Mouse (Mus musculus) heart, postnatal 14 days (tissue): ENCODE results near the gene Egln3. TPM values are rescaled to one million over a fixed set of nuclear protein-coding genes. Genes with fewer than 3 reads are reported as not detected.

Experiments used
- DNase-seq, 2 experiments: peaks; one replicate each; pipeline ENCODE4 v3.0.0; 2021 to 2022
- intact Hi-C: fragments of 180-260 bp; cut with DNase I; formaldehyde crosslinking; loops from one replicate; pipeline ENCODE4 v1.15.1; 2025
- long read RNA-seq, 2 experiments: library from polyadenylated mRNA; stranded (forward); transcript quantifications; one replicate each; pipeline ENCODE4 v2.0.0; 2021
- total RNA-seq, 2 experiments: library from RNA; stranded (reverse); gene quantifications; 2 replicates each; pipeline ENCODE4 v1.2.3; 2021

Egln3 gene
- total RNA-seq: 10 to 100 TPM; 65.7 to 75.7 TPM
- long read RNA-seq, experiment 1, transcript Egln3-201 (5 exons, 2,662 nt): major isoform, 58 of 66 reads
- long read RNA-seq, experiment 1, partial matches to known transcripts: 1 of 66 reads
- long read RNA-seq, experiment 1, other reads (novel, unspliced or antisense): 7 of 66 reads
- long read RNA-seq, experiment 2, transcript Egln3-201 (5 exons, 2,662 nt): major isoform, 49 of 53 reads
- long read RNA-seq, experiment 2, partial matches to known transcripts: 2 of 53 reads
- long read RNA-seq, experiment 2, other reads (novel, unspliced or antisense): 2 of 53 reads

DNA sequence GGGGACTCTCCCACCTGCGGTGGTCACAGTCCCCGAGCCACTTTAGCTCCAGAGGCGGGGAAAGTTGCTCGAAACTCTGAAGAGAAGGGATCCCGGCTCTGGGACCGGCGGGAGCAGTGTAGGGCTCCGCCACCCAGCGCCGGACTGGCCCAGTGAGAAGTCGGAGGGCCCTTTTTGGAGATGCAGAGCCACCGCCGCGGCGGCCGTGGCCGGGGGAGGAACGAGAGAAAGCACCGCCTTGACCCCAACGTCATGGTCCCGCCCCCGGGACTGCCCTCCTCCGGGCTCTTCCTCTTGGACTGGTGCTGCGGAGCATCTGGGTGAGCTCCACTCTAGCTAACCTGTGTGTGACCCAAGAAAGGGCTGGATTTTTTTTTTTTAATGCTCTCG lies at the start of gene Egln3:
TSS of gene Egln3 (minus strand) at position 205 of the 390 bp plus-strand sequence.
- DNase-seq: peak; percentile 94 to 96
- intact Hi-C loops: loop anchor here (2.0 to 10.0 kb wide), 5 partner anchors 17 to 341 kb away; no protein-coding TSS in a partner anchor

DNA sequence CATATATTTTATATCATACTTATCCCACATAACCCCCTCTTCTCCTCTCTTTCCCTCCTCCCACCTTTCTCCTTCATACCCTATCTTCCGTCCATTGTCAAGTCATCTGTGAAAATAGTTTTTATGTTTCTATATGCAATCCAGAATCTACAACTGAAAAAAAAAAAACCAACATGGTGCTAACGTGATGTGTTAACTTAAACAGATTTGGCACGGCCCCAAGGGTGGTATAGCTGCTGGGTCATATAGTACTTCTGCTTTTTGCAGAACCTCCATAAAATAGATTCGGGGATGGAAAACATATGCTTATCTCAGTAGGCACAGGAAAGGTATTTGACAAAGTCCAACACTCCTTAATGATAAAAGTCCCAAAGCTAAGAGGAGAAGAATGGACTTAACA lies 49.8 kb upstream of the Egln3 start:
- no peak for DNase-seq
- intact Hi-C loops: no loop called here

DNA sequence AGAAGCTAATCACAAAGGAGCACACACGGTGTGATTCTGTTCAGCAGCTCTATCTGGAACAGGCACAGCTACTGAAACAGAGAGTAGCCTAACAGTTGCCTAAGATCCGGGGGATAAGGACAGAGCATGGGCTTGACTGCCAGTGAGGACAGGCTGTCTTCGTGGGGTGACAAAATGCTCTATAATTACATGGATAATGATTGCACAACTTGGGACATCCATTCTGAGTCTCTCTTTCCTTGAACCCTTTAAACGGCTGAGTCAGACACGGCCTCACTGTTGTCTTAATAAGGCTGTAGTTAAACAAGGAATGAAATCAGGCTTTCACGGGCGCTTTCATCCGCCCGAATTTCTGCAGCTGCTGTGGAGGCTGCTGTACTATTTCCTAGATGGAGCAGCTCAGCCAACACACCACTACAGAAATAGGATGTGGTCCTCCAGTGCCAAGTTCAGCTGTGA lies 48.3 kb upstream of the Egln3 start:
- intact Hi-C loops: no loop called here
- no peak for DNase-seq

DNA sequence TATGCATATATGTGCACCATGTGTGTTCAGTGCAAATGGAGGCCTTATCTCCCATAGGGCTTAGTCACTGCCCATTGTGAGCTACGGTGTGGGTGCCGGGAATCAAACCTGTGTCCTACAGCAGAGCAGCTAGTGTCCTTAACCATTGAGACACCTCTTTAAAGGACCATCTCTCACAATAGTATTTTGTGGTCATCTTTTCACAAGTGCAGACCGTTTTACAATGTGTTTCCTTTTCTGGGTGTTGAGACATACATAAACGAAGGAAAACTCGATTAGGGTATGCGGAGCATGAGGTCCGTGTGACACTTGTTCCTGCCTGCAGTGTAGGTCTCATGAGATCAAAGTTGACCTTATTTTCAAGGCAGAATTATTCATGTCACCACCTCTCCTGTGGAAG lies 44.2 kb upstream of the Egln3 start:
- no peak for DNase-seq

DNA sequence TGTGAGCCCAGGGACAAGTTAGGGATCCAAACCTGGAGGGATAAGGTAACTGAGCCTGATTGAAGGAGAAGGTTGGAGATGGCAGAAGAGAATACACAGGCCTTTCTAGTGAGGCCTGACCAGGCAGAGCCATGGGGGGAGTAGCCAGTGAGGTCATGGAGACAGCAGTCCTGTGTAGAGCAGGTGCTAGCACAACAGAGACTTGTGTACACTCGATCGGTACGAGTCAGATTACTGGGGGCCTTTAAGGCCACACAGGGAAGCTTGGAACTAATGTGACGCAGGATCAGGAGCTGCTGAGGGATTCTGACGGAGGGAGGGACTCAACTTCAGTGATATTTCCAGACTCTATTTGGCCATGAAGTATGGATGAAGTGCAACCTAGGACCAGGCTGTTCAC lies 39.5 kb upstream of the Egln3 start:
- DNase-seq: no peak
- intact Hi-C loops: no loop called here

More for the DNA sequence above, 44.2 kb upstream of the Egln3 start:
- intact Hi-C loops: no loop called here

DNA sequence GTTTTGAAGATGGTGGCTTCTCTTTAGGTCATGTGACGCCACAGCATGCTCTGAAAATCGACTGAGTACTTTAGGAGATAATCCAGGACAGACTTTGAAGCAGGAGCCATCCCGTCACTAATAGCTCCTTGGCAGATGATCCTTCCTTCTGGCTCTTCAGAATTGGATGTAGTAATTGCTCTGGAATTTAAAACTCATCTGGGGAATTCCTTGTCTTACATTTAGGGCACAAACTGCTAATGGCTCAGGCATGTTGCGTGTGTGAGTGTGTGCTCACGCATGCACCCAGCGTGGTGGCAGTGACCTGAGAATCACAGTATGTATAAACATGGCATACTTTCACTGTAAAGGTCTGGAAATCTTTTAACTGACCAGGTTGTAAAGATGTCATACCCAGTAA lies 38.3 kb upstream of the Egln3 start:
- no peak for DNase-seq
- intact Hi-C loops: no loop called here

DNA sequence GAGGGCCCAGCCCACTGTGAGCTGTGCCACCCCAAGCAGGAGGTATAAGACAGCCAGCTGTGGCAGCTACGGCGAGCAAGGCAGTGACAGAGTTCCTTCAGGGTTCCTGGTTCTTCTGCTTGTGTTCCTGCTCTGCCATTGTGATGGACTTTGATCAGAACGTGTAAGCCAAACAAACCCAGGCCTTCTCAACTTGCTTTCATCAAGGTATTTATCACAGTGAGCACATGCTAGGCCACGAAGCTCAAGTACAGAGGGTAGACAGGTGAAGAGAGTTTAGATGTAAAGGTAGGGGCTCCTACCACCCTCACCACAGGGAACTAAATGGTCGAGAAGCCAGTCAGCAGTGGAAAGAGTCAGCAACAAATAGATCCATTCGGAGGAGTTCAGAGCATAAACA lies 30.1 kb upstream of the Egln3 start:
- intact Hi-C loops: no loop called here

DNA sequence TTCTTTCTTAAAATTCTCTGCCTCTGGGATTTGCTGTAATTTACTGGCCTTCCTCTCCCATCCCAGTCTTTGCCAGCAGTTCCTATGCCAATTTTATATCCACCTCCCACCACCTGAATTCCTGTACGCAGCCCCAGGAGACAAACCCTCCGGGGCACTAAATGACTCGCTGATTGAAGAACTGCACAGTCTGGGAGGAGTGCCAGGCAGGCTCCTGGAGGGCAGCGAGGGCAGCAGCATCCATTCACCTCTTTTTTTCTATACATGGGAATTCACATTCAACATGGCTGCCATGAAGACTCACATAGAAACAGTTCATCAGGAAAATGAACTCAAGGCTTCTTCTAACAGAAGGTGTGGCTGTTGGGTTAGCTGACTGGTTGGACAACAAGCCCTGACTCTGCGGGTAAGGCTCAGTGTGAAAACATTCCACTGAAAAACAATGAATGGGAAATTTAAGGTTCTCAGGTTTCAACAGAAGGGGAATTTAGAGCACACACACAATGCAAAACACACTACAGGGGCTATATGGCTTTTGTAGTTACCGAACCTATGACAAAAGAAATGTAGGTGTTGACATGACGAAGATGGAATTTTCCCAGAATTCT lies 29.4 kb upstream of the Egln3 start:
- DNase-seq: no peak
- intact Hi-C loops: no loop called here

More for the DNA sequence above, 30.1 kb upstream of the Egln3 start:
- no peak for DNase-seq

DNA sequence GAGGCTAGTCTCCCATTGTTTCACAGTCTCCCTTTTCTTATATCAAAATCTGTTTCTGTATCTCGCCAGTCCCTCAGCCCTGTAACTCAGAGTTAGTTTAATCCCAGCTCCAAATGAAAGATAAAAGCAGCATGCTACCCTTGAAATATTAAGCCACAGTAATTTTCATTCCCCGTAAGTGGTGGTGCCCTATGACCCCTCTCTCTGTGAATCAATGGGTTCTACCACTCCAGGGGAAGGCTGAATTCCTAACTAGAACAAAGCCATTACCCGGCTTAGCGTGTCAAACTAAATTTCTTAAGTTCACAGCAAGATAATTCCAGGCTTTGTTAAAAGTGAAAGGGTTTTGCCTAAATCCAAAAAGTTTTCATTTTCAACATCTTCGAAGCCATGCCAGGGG lies 28.8 kb upstream of the Egln3 start:
- intact Hi-C loops: no loop called here
- DNase-seq: no peak

DNA sequence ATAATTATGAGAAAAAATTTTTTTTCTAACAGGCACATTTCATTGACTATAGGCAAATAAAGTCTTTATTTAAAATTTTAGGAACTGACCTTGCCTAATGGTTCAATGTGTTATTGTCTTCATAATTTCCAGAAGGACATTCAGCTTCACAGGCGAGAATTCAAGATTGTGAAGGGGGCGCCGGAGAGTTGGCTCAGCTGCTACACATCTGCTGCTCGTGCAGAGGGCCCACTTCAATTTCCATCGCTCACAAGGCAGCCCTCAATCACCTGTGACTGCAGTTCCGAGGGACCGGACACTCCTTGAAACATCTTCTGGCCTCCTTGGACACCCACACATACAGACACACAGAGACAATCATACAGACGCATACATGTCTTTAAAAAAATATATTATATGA lies 23.9 kb upstream of the Egln3 start:
- no peak for DNase-seq
- intact Hi-C loops: no loop called here

DNA sequence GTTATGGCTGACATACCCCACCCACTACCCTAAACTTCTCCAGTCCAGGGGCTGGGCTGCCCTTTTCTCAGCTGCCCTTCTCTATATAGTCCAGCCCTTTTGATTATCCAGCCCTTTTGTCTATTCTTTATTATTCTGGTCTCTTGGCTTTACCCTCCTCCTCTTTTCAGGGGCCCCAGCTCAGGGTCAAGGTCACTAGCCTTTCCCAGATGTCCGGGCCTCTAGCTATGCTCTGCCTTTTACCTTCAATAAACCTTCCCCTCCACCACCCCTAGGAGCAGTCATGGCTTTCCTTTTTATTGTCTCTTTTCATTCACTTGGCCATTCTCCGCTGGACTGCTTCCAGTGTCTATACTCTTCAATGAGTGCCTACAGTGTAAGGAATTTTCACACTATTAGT lies 22.7 kb upstream of the Egln3 start:
- DNase-seq: no peak
- intact Hi-C loops: no loop called here

DNA sequence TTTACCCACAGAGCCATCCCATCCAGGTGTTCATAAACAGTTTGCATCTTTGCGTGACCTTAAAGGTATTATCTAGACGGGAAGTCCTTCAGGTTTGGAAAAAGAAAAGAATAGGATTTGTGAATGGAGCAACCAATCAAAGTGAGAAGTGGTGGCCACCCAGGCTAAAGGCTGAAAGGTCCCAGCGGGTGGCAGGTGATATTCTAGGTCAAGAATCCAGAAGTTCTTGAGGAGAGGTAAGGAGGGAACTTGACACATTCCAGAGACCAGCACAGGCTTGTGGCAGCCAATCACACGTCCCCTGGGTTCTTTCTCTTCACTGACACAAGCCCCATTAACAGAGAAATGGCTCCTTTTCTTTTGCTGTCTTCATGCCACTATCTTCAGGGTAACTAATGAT lies 21.9 kb upstream of the Egln3 start:
- DNase-seq: no peak
- intact Hi-C loops: no loop called here

DNA sequence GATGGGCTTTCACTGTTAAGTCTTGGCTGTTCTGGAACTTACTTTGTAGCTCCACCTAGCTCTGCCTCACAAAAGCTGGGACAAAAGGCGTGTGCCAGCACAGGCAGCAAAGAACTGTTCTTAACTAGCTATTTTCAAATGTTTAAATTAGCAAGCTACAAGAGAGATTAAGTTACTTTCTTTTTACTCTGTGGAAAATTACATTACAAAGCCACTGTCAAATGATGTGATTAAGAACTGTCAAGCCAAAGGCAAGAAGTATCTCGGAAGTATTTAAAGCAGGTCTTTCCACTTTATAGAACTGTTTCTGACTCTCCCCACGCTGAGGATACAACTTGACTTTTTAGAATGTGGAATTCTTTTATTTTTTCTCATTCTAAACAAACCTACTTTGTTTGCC lies 21.4 kb upstream of the Egln3 start:
- DNase-seq: no peak
- intact Hi-C loops: no loop called here

DNA sequence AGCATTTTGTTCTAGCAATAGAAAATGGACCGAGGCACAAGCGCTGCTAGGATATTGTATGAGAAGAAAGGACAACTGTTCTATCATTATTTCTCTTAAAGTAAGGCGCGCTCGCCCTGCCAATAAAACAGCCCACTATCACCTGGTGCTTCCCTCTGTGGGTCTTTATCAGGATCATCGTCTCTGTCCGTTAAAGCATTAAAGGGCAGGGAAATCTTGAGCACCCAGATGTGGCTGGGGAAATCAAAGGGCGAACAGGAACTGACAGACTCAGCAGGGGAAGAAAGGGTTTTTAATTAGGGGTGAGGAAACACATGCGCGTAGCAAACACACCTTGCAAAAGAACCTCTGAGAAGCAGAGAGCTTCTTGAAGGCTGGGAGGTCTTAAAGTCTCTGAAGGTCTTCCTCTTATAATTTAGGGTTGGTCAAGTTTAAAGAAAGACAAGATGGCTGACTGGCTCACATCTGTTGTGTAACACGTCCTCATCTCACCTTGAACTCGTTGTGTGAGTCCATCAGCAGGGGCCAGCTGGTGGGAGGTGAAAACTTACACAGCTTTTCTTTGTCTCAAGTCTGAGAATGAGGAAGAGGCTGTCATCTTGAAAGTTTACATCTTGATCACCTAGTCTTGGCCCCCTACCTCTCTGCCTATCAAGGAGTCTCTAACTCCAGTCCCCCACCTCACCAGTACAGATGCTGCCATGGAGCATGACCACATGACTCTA lies 18.5 kb upstream of the Egln3 start:
- intact Hi-C loops: loop anchor here (5.0 kb wide), 1 partner anchor 115 kb away; no protein-coding TSS in a partner anchor
- no peak for DNase-seq

DNA sequence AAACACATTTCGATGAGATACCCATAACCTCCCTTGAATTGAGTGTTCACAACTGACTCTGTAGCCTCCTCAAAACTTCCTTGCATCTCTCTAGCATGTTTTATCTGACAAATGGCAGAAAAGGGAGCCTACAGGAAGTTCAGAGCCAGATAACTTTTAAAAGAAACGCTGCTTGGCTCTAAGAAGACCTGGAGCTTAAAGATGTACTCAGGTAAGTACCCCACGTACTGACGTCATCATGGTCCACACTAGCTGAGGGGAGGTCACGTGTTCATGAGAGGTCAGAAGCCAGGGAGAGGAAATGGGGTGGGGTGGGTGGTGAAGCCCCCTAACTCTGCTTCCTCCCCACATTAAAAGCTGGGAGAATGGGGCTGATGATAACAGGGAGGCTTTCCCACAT lies 13.0 kb upstream of the Egln3 start:
- DNase-seq: no peak
- intact Hi-C loops: no loop called here

DNA sequence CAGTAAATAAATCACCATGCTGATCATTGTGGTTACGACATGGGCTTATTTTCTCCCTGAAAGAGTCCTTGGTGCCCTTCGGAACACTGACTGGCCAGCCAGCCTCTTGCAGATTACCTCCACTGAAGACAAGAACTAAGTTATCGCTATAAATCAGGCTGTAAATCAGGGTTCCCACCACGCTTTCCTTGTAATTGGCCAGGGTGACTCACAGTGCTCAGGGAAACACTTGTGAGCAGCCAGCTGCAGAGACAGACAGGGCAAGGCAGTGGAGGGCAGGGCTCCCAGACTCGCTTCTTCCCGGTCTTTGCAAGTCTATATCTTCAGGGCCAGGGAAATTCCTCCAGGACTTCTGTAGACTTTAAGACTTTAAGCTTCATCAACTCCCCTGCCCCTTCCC lies 10.8 kb upstream of the Egln3 start:
- no peak for DNase-seq
- intact Hi-C loops: no loop called here

DNA sequence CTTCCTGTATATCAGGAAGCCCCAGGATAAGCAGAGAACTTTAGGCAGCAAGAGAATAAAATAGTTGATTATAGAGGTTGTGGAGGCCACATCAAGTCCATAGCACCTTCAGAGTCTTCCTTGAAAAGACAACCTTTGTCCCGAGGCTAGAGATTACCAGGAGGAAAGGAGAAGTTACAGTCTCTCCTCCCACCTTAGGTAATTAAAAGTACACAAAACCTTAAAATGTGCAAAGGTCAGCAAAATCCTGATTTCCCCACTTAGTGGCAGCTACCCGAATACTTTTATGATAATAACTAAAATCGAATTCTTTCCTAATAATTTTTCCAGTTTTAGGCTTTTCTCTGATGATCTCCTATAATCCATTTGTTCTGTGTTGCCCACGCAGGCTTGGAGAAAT lies 10.2 kb upstream of the Egln3 start:
- intact Hi-C loops: no loop called here
- no peak for DNase-seq

DNA sequence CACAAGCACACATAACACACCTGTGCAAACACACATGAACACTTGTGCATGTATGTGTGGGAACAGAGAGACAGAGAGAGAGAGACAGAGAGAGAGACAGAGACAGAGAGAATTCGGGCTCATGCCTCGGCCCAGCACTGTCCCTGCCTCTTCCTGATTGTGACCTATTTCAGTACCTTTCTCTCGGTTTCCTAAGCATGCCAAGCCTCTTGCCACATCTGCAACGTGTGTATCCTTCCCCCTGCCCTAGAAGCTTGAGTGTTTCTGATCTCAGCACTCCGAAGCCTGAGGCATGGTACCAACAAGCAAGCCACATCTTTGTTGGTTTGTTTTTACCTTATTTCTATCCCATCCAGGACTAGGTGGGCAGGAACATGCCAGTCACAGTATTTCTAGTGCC lies 9.6 kb upstream of the Egln3 start:
- DNase-seq: no peak
- intact Hi-C loops: no loop called here

DNA sequence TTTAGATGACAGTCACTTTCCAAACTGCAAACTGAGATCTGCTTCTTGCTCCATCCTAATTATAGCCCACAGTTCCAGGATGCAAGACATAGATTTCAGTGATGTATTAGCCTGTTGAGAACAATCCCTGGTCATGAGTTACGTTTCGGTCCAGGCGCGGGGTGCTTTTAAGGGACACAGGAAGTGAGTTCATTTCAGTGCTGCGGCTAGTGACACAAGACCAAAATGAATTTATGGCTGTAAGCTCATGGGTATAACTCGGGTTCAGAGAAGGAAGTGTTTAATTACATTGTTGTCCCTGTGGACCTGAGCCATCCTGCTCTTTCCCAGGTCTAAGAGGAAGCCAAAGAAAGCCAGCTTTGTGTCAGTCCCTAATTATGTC lies 5.5 kb upstream of the Egln3 start:
- DNase-seq: no peak
- intact Hi-C loops: loop anchor here (5.0 to 10.0 kb wide), 3 partner anchors 58 to 336 kb away; no protein-coding TSS in a partner anchor

DNA sequence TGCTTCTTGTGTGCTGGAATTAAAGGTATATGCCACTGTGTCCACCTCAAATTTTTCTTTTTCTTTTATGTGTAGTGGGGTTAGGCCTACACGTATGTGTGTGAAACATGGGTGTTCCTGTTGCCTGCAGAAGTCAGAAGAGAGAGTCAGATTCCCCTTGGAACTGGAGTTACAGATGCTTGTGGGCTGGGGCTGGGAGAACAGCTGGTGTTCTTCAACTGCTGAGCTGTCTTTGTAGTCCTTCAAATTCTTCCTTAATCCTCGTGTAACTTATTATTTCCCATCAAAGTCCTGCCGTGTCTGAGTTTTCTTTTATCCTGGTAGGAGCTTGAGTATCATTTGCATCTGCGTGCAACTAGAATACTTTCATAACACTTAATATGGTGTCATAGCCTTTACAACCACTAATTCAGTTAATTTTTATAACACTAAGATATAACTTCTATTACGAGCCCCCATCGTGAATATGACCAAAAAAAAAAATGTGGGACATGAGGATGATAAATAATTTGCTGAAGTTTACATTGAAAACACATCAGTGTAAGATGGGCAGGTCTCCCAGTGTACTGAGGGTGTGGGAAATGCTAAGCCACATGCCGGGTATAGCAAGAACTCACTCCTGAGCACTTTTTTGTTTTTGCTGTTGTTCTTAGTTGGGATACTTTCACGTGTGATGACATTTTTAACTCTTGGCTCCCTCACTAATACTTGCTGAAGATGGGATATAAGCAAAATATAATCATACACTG lies 4.9 kb upstream of the Egln3 start:
- no peak for DNase-seq
- intact Hi-C loops: loop anchor here (5.0 to 10.0 kb wide), 3 partner anchors 59 to 336 kb away; no protein-coding TSS in a partner anchor

DNA sequence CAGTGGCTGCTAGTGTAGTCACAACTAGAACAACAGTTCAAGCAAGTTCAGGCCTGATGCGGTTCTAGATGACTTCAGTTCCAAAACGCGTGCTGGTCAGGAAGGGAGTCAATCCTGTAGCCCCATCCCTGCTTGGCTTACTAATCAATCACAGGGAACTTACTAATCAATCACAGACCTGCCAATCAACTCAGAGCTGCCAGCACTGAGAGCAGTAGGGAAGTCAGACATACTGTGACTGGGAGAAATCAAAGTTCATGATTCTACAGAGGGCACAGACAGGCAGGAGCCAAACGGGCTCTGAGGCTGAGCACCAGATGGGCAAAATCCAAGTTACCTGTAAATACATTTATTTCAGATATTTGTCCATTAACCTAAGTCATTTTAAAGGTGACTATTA lies 2.1 kb upstream of the Egln3 start:
- no peak for DNase-seq
- intact Hi-C loops: loop anchor here (5.0 to 10.0 kb wide), 3 partner anchors 62 to 339 kb away; no protein-coding TSS in a partner anchor
